ENCODE assay signal across 17 mouse cellular contexts in genomic region chr4:153651849-153652248, GRCm38 (mm10).
DNase-seq lines count a peak whose midpoint lies in the region; ATAC-seq lines count a peak whose summit lies in the region.
"Had no signal": no experiment of that assay in that cellular context is flagged by ENCODE, and none has a peak within 500 bp of the region (broad histone marks: within the 10 kb centered on the region; RNA-seq: fewer than 3 reads in every experiment).

No protein-coding gene starts in this region.

- 3% methylated on average over 5 of the region's 5 CpGs for WGBS in lung, embryonic 15.5 days

- no peaks in the 10 kb centered on the region for H3K9me3 ChIP-seq in lung, embryonic 15.5 days
- H3K9me3 ChIP-seq: heart, embryonic 13.5 days; limb, embryonic 13.5 days; midbrain, embryonic 15.5 days; neural tube, embryonic 12.5 days had no signal

- peak; percentile 5 for DNase-seq in heart, postnatal 4 days
- DNase-seq in heart, postnatal 36 days: no peak
- DNase-seq in lung, postnatal 36 days: no peak
- DNase-seq in embryo, embryonic 9.5 days (ENCODE audit: extremely low spot score): peak; percentile 66
- peak; percentile 30 for DNase-seq in mesoderm, embryonic 11.5 days (ENCODE audit: low read depth, low spot score)
- DNase-seq in layer of hippocampus, adult 18-20 months (ENCODE audit: low spot score in 2 of 2): no peak
- DNase-seq: cerebellum, postnatal 25 days; kidney, postnatal 36 days; layer of hippocampus, postnatal 36 days; lung, postnatal 10 days; thymus, adult 2 months had no signal

- no peak overlapping the region for H3K4me2 ChIP-seq in lung, embryonic 15.5 days
- H3K4me2 ChIP-seq: heart, embryonic 13.5 days; limb, embryonic 13.5 days; midbrain, embryonic 15.5 days; neural tube, embryonic 12.5 days had no signal

- H3K27me3 ChIP-seq in lung, embryonic 15.5 days: no peaks in the 10 kb centered on the region
- H3K27me3 ChIP-seq: heart, embryonic 13.5 days; limb, embryonic 13.5 days; midbrain, embryonic 15.5 days; neural tube, embryonic 12.5 days had no signal

- 0 out of 2 replicates have a peak, but pooled peaks have one; percentile 31 for ATAC-seq in lung, embryonic 15.5 days (ENCODE audit: borderline replicate concordance, extremely low read depth, low FRiP score, low TSS enrichment)
- ATAC-seq: forebrain, embryonic 14.5 days; midbrain, embryonic 15.5 days had no signal

- H3K4me3 ChIP-seq in lung, embryonic 15.5 days: no peak overlapping the region
- H3K4me3 ChIP-seq: heart, embryonic 13.5 days; limb, embryonic 13.5 days; midbrain, embryonic 15.5 days; neural tube, embryonic 12.5 days had no signal

- intact Hi-C loops in heart, postnatal 36 days (cut with DNase I): no loop called here

- no peaks in the 10 kb centered on the region for H3K4me1 ChIP-seq in lung, embryonic 15.5 days
- H3K4me1 ChIP-seq: heart, embryonic 13.5 days had no signal

- no peak overlapping the region for H3K9ac ChIP-seq in lung, embryonic 15.5 days
- H3K9ac ChIP-seq: heart, embryonic 13.5 days; limb, embryonic 13.5 days; midbrain, embryonic 15.5 days; neural tube, embryonic 12.5 days had no signal

- H3K27ac ChIP-seq in lung, embryonic 15.5 days: no peak overlapping the region
- H3K27ac ChIP-seq: heart, embryonic 13.5 days; limb, embryonic 13.5 days; midbrain, embryonic 15.5 days; neural tube, embryonic 12.5 days had no signal

- no peaks in the 10 kb centered on the region for H3K36me3 ChIP-seq in lung, embryonic 15.5 days
- H3K36me3 ChIP-seq: heart, embryonic 13.5 days; limb, embryonic 13.5 days; midbrain, embryonic 15.5 days; neural tube, embryonic 12.5 days had no signal

Comparison
In these comparisons a context has a peak if more than half of its experiments do, and no peak if none do; other contexts are left out.
1. DNase-seq: peak in heart, postnatal 4 days (single experiment), embryo, embryonic 9.5 days (single experiment) and mesoderm, embryonic 11.5 days (single experiment); none in heart, postnatal 36 days (0 of 2), lung, postnatal 36 days (single experiment) and layer of hippocampus, adult 18-20 months (0 of 2).